Mouse (Mus musculus): ENCODE results near the gene Dnajb12.

GRCm38 (mm10) chr10:59829886-59830285 is 49.5 kb upstream of the Dnajb12 start:
- TF ChIP-seq POLR2A (IDR thresholded peaks at IDR 0.05; ENCODE audit: low read depth, low read length): no peak
- TF ChIP-seq CTCF (IDR thresholded peaks at IDR 0.05; ENCODE audit: borderline replicate concordance, insufficient read depth, low read length): no peak
